Mouse (Mus musculus): ENCODE results near the gene Slc34a3.

GRCm38 (mm10) chr2:25200631-25201030, 33.5 kb downstream of the Slc34a3 start:
- TF ChIP-seq CTCF (IDR thresholded peaks at IDR 0.05; ENCODE audit: borderline replicate concordance, control insufficient read depth, extremely low read depth, insufficient read depth, low read length, poor library complexity) = no peak
- TF ChIP-seq POLR2A (IDR thresholded peaks at IDR 0.05; ENCODE audit: control insufficient read depth, extremely low read depth, insufficient read depth, low read length, poor library complexity) = no peak
